Mouse (Mus musculus): ENCODE data around the gene Ntmt1. TPM values are rescaled to one million over a fixed set of nuclear protein-coding genes. Genes with fewer than 3 reads are reported as not detected.

The Ntmt1 gene
- polyA plus RNA-seq, 1 experiment from 2014 or later, result 102 TPM

GRCm38 (mm10) chr2:30778235-30778634, 29.4 kb upstream of the Ntmt1 start:
- no peaks in the 10 kb centered on the region for H3K9me3 ChIP-seq (ENCODE audit: control insufficient read depth, low read length)
- no peaks in the 10 kb centered on the region for H3K36me3 ChIP-seq (ENCODE audit: control insufficient read depth, insufficient read depth, low read length)
- WGBS, result 54% methylated on average over 4 of the region's 4 CpGs
- no peak overlapping the region for H3K4me3 ChIP-seq (ENCODE audit: low read depth, low read length)
- H3K27ac ChIP-seq (ENCODE audit: low read depth, low read length), result no peak overlapping the region
- ATAC-seq (replicated peaks; ENCODE audit: low FRiP score) (no peak), DNase-seq (ENCODE audit: low spot score) (no peak)
- no peak overlapping the region for H3K4me2 ChIP-seq (ENCODE audit: low read depth, low read length, severe bottlenecking)
- H3K9ac ChIP-seq (ENCODE audit: low read length), result no peak overlapping the region
- peaks cover 8% of the 10 kb centered on the region for H3K4me1 ChIP-seq (replicated peaks; ENCODE audit: control insufficient read depth, insufficient read depth, low read length)
- no peaks in the 10 kb centered on the region for H3K27me3 ChIP-seq (ENCODE audit: control insufficient read depth, insufficient read depth, low read length)

- DNase-seq (ENCODE audit: low spot score) (peak; percentile 53), ATAC-seq (replicated peaks; ENCODE audit: low FRiP score) (no peak)
- H3K27ac ChIP-seq (ENCODE audit: low read depth, low read length), result peak overlapping the region; percentile 31; the same call in 1 of the 2 replicates
Measured at GRCm38 (mm10) chr2:30779241-30779640, 28.4 kb upstream of the Ntmt1 start.

GRCm38 (mm10) chr2:30782312-30783290, 25.0 kb upstream of the Ntmt1 start:
- whole genome bisulfite sequencing, result 83% methylated on average over 8 of the region's 8 CpGs
- Histone ChIP-seq H3K27me3 (ENCODE audit: control insufficient read depth, insufficient read depth, low read length) (no peaks in the 10 kb centered on the region), H3K9me3 (ENCODE audit: control insufficient read depth, low read length) (no peaks in the 10 kb centered on the region), H3K36me3 (ENCODE audit: control insufficient read depth, insufficient read depth, low read length) (no peaks in the 10 kb centered on the region), H3K4me3 (ENCODE audit: low read depth, low read length) (no peak overlapping the region), H3K4me1 (replicated peaks; ENCODE audit: control insufficient read depth, insufficient read depth, low read length) (peaks cover 28% of the 10 kb centered on the region), H3K9ac (ENCODE audit: low read length) (peak overlapping the region; percentile 41), H3K4me2 (ENCODE audit: low read depth, low read length, severe bottlenecking) (peak overlapping the region; percentile 47; the same call in 1 of the 2 replicates), H3K27ac (ENCODE audit: low read depth, low read length) (peak overlapping the region; percentile 2)
- peak; percentile 21 for ATAC-seq (replicated peaks; ENCODE audit: low FRiP score)
- no peak for DNase-seq (ENCODE audit: low spot score)

More at GRCm38 (mm10) chr2:30779241-30779640, 28.4 kb upstream of the Ntmt1 start:
- no peak overlapping the region for H3K4me3 ChIP-seq (ENCODE audit: low read depth, low read length)
- no peaks in the 10 kb centered on the region for H3K27me3 ChIP-seq (ENCODE audit: control insufficient read depth, insufficient read depth, low read length)
- no peak overlapping the region; the same call in 1 of the 2 replicates for H3K9ac ChIP-seq (ENCODE audit: low read length)
- H3K4me2 ChIP-seq (ENCODE audit: low read depth, low read length, severe bottlenecking), result no peak overlapping the region
- WGBS, result under 1% methylated on average over 5 of the region's 5 CpGs
- peaks cover 12% of the 10 kb centered on the region for H3K4me1 ChIP-seq (replicated peaks; ENCODE audit: control insufficient read depth, insufficient read depth, low read length)
- no peaks in the 10 kb centered on the region for H3K36me3 ChIP-seq (ENCODE audit: control insufficient read depth, insufficient read depth, low read length)
- H3K9me3 ChIP-seq (ENCODE audit: control insufficient read depth, low read length), result no peaks in the 10 kb centered on the region

- 2% methylated on average over 12 of the region's 13 CpGs for WGBS
- Histone ChIP-seq H3K9ac (ENCODE audit: low read length) (peak overlapping the region; percentile 41), H3K36me3 (ENCODE audit: control insufficient read depth, insufficient read depth, low read length) (no peaks in the 10 kb centered on the region), H3K27me3 (ENCODE audit: control insufficient read depth, insufficient read depth, low read length) (no peaks in the 10 kb centered on the region), H3K4me1 (replicated peaks; ENCODE audit: control insufficient read depth, insufficient read depth, low read length) (peaks cover 28% of the 10 kb centered on the region), H3K4me3 (ENCODE audit: low read depth, low read length) (no peak overlapping the region), H3K4me2 (ENCODE audit: low read depth, low read length, severe bottlenecking) (peak overlapping the region; percentile 47; the same call in 1 of the 2 replicates), H3K27ac (ENCODE audit: low read depth, low read length) (peak overlapping the region; percentile 2), H3K9me3 (ENCODE audit: control insufficient read depth, low read length) (no peaks in the 10 kb centered on the region)
- ATAC-seq (replicated peaks; ENCODE audit: low FRiP score) (peak; percentile 42), DNase-seq (ENCODE audit: low spot score) (peak; percentile 83)
Measured at GRCm38 (mm10) chr2:30783346-30783745, 24.3 kb upstream of the Ntmt1 start.

- Histone ChIP-seq H3K36me3 (ENCODE audit: control insufficient read depth, insufficient read depth, low read length) (no peaks in the 10 kb centered on the region), H3K27ac (ENCODE audit: low read depth, low read length) (peak overlapping the region; percentile 77), H3K4me3 (ENCODE audit: low read depth, low read length) (peak overlapping the region; percentile 9; the same call in 1 of the 2 replicates), H3K27me3 (ENCODE audit: control insufficient read depth, insufficient read depth, low read length) (no peaks in the 10 kb centered on the region), H3K9me3 (ENCODE audit: control insufficient read depth, low read length) (no peaks in the 10 kb centered on the region), H3K4me2 (ENCODE audit: low read depth, low read length, severe bottlenecking) (peak overlapping the region; percentile 47), H3K9ac (ENCODE audit: low read length) (peak overlapping the region; percentile 56), H3K4me1 (replicated peaks; ENCODE audit: control insufficient read depth, insufficient read depth, low read length) (peaks cover 24% of the 10 kb centered on the region)
- ATAC-seq (replicated peaks; ENCODE audit: low FRiP score) (peak; percentile 55), DNase-seq (ENCODE audit: low spot score) (peak; percentile 77)
- 12% methylated on average over 36 of the region's 40 CpGs for WGBS
Measured at GRCm38 (mm10) chr2:30784078-30784994, 23.3 kb upstream of the Ntmt1 start.

GRCm38 (mm10) chr2:30787466-30787865, 20.2 kb upstream of the Ntmt1 start:
- no peaks in the 10 kb centered on the region for H3K9me3 ChIP-seq (ENCODE audit: control insufficient read depth, low read length)
- H3K4me2 ChIP-seq (ENCODE audit: low read depth, low read length, severe bottlenecking), result 0 out of 2 replicates have a peak overlapping the region, but pooled peaks have one; percentile 5
- 60% methylated on average over 4 of the region's 4 CpGs for WGBS
- H3K27ac ChIP-seq (ENCODE audit: low read depth, low read length), result peak overlapping the region; percentile 59
- H3K27me3 ChIP-seq (ENCODE audit: control insufficient read depth, insufficient read depth, low read length), result no peaks in the 10 kb centered on the region
- no peaks in the 10 kb centered on the region for H3K36me3 ChIP-seq (ENCODE audit: control insufficient read depth, insufficient read depth, low read length)
- no peak overlapping the region for H3K4me3 ChIP-seq (ENCODE audit: low read depth, low read length)
- peak overlapping the region; percentile 35 for H3K9ac ChIP-seq (ENCODE audit: low read length)
- DNase-seq (ENCODE audit: low spot score), result no peak
- peaks cover 23% of the 10 kb centered on the region for H3K4me1 ChIP-seq (replicated peaks; ENCODE audit: control insufficient read depth, insufficient read depth, low read length)
- no peak for ATAC-seq (replicated peaks; ENCODE audit: low FRiP score)

- Histone ChIP-seq H3K9me3 (ENCODE audit: control insufficient read depth, low read length) (no peaks in the 10 kb centered on the region), H3K9ac (ENCODE audit: low read length) (no peak overlapping the region), H3K4me1 (replicated peaks; ENCODE audit: control insufficient read depth, insufficient read depth, low read length) (peaks cover 18% of the 10 kb centered on the region), H3K27me3 (ENCODE audit: control insufficient read depth, insufficient read depth, low read length) (no peaks in the 10 kb centered on the region), H3K4me2 (ENCODE audit: low read depth, low read length, severe bottlenecking) (no peak overlapping the region), H3K36me3 (ENCODE audit: control insufficient read depth, insufficient read depth, low read length) (no peaks in the 10 kb centered on the region), H3K27ac (ENCODE audit: low read depth, low read length) (no peak overlapping the region), H3K4me3 (ENCODE audit: low read depth, low read length) (no peak overlapping the region)
- DNase-seq (ENCODE audit: low spot score) (no peak), ATAC-seq (replicated peaks; ENCODE audit: low FRiP score) (no peak)
- WGBS, result 89% methylated on average over 7 of the region's 7 CpGs
Measured at GRCm38 (mm10) chr2:30792061-30792460, 15.6 kb upstream of the Ntmt1 start.

Data from forebrain, embryonic 11.5 days (tissue).